Mouse (Mus musculus): ENCODE data around the gene Kcna10.

GRCm38 (mm10) chr3:107238051-107238450 lies 55.2 kb downstream of the Kcna10 start:
- TF ChIP-seq CEBPB (IDR thresholded peaks at IDR 0.05; ENCODE audit: low read depth) (no peak), CTCF (IDR thresholded peaks at IDR 0.05; ENCODE audit: control insufficient read depth, insufficient read depth, insufficient read length) (no peak)
